Mouse (Mus musculus) left cerebral cortex, adult 2 months (tissue): ENCODE measurements around the gene Fndc3a. TPM values are rescaled to one million over a fixed set of nuclear protein-coding genes. Genes with fewer than 3 reads are reported as not detected.
A peak's percentile ranks its signal among the peaks of the same experiment; 100 is the strongest.

Source experiments
- DNase-seq, 2 experiments: peaks; one replicate each; pipeline ENCODE4 v3.0.0; 2021 to 2022; ENCODE audit warnings: low spot score in 2 of 2, mixed read lengths in 1 of 2; ENCODE audit errors: extremely low spot score in 1 of 2
- H3K27ac ChIP-seq: fragments of 200-600 bp; 2 replicates; pipeline ENCODE4 v1.8.1; 2022
- H3K4me3 ChIP-seq: fragments of 200-600 bp; 2 replicates; pipeline ENCODE4 v1.8.1; 2022
- CTCF ChIP-seq: fragments of 200-600 bp; IDR thresholded peaks from 2 replicates; pipeline ENCODE4 v1.8.1; 2022; ENCODE audit warnings: antibody characterized with exemption, mild to moderate bottlenecking, moderate library complexity
- intact Hi-C: fragments of 180-260 bp; cut with DNase I; formaldehyde crosslinking; loops from one replicate; pipeline ENCODE4 v1.15.1; 2025
- total RNA-seq, 2 experiments: library from RNA; stranded (reverse); gene quantifications; 2 replicates each; pipeline ENCODE4 v1.2.3; 2021

The Fndc3a gene
- total RNA-seq, 2 experiments from 2014 or later: 50.7 to 56.5 TPM

- Histone ChIP-seq H3K4me3 (no peak overlapping the region), H3K27ac (no peak overlapping the region)
- DNase-seq: no peak
- intact Hi-C loops: no loop called here
- TF ChIP-seq CTCF: no peak
These were observed 6.4 kb upstream of the Fndc3a start for GRCm38 (mm10) chr14:72716175-72716574.

- DNase-seq: no peak
- intact Hi-C loops: loop anchor here (5.0 kb wide), 1 partner anchor 106 kb away; no protein-coding TSS in a partner anchor
- Histone ChIP-seq H3K4me3 (no peak overlapping the region), H3K27ac (no peak overlapping the region)
- no peak for TF ChIP-seq CTCF
These were observed 1.3 kb upstream of the Fndc3a start for GRCm38 (mm10) chr14:72711130-72711529.

GRCm38 (mm10) chr14:72710341-72711027 is 681 bp upstream of the Fndc3a start:
- peak in 1 of 2 experiments; percentile 45 for DNase-seq
- Histone ChIP-seq H3K4me3 (peak overlapping the region; percentile 58), H3K27ac (peak overlapping the region; percentile 86)
- TF ChIP-seq CTCF: no peak
- intact Hi-C loops: loop anchor here (5.0 kb wide), 1 partner anchor 107 kb away; no protein-coding TSS in a partner anchor

- peak in 1 of 2 experiments; percentile 54 for DNase-seq
- H3K27ac ChIP-seq: peak overlapping the region; percentile 83
- intact Hi-C loops: loop anchor here (1.0 to 5.0 kb wide), 3 partner anchors 106 to 293 kb away; no protein-coding TSS in a partner anchor
- TF ChIP-seq CTCF: no peak
- peak overlapping the region; percentile 58 for H3K4me3 ChIP-seq
These were observed 603 bp downstream of the Fndc3a start for GRCm38 (mm10) chr14:72709091-72709709.

- no peak overlapping the region for H3K27ac ChIP-seq
- intact Hi-C loops: loop anchor here (2.0 to 5.0 kb wide), 2 partner anchors 106 to 294 kb away; no protein-coding TSS in a partner anchor
These were observed 1.2 kb downstream of the Fndc3a start for GRCm38 (mm10) chr14:72708581-72708991.

GRCm38 (mm10) chr14:72700056-72700455 is 9.7 kb downstream of the Fndc3a start:
- Histone ChIP-seq H3K27ac (no peak overlapping the region), H3K4me3 (no peak overlapping the region)
- TF ChIP-seq CTCF: no peak
- DNase-seq: no peak
- intact Hi-C loops: no loop called here

More at GRCm38 (mm10) chr14:72708581-72708991, 1.2 kb downstream of the Fndc3a start:
- peak overlapping the region; percentile 58 for H3K4me3 ChIP-seq
- DNase-seq: no peak
- TF ChIP-seq CTCF: no peak

GRCm38 (mm10) chr14:72691406-72691805 is 18.4 kb downstream of the Fndc3a start:
- TF ChIP-seq CTCF: no peak
- H3K4me3 ChIP-seq: no peak overlapping the region
- DNase-seq: no peak
- H3K27ac ChIP-seq: no peak overlapping the region
- intact Hi-C loops: no loop called here

- H3K4me3 ChIP-seq: no peak overlapping the region
- no peak for DNase-seq
- intact Hi-C loops: no loop called here
- H3K27ac ChIP-seq: no peak overlapping the region
- no peak for TF ChIP-seq CTCF
These were observed 20.3 kb downstream of the Fndc3a start for GRCm38 (mm10) chr14:72689525-72689924.

GRCm38 (mm10) chr14:72684857-72685370 is 24.9 kb downstream of the Fndc3a start:
- intact Hi-C loops: no loop called here
- H3K27ac ChIP-seq: no peak overlapping the region
- no peak for DNase-seq
- no peak for TF ChIP-seq CTCF
- H3K4me3 ChIP-seq: no peak overlapping the region

- Histone ChIP-seq H3K27ac (no peak overlapping the region), H3K4me3 (no peak overlapping the region)
- no peak for DNase-seq
- no peak for TF ChIP-seq CTCF
- intact Hi-C loops: no loop called here
These were observed 32.6 kb downstream of the Fndc3a start for GRCm38 (mm10) chr14:72677247-72677646.

- Histone ChIP-seq H3K4me3 (no peak overlapping the region), H3K27ac (no peak overlapping the region)
- TF ChIP-seq CTCF: no peak
- no peak for DNase-seq
- intact Hi-C loops: no loop called here
These were observed 37.9 kb downstream of the Fndc3a start for GRCm38 (mm10) chr14:72671911-72672310.

GRCm38 (mm10) chr14:72670987-72671386 is 38.8 kb downstream of the Fndc3a start:
- intact Hi-C loops: no loop called here
- TF ChIP-seq CTCF: no peak; the same call in none of the 2 replicates
- no peak overlapping the region for H3K27ac ChIP-seq
- DNase-seq: no peak
- no peak overlapping the region for H3K4me3 ChIP-seq
